Mouse (Mus musculus) embryonic fibroblast, embryonic 13.5 days (primary cell): Measurements from ENCODE around the gene Fbxo21.

Source experiments
- CTCF ChIP-seq: IDR thresholded peaks from 2 replicates; pipeline ENCODE4 v1.5.1; 2011; ENCODE audit warnings: mild to moderate bottlenecking, control low read depth, low read length, moderate library complexity, borderline replicate concordance; ENCODE audit not compliant: insufficient read depth
- POLR2A ChIP-seq: IDR thresholded peaks from 2 replicates; pipeline ENCODE4 v1.6.1; 2011; ENCODE audit warnings: low read depth, mild to moderate bottlenecking, control low read depth, low read length, moderate library complexity

- TF ChIP-seq CTCF, result no peak
- no peak for TF ChIP-seq POLR2A
Observed at GRCm38 (mm10) chr5:117996581-117996980, 20.1 kb downstream of the Fbxo21 start.
